Comparison of ENCODE assay signal across 9 mouse cellular contexts in the genomic region with DNA sequence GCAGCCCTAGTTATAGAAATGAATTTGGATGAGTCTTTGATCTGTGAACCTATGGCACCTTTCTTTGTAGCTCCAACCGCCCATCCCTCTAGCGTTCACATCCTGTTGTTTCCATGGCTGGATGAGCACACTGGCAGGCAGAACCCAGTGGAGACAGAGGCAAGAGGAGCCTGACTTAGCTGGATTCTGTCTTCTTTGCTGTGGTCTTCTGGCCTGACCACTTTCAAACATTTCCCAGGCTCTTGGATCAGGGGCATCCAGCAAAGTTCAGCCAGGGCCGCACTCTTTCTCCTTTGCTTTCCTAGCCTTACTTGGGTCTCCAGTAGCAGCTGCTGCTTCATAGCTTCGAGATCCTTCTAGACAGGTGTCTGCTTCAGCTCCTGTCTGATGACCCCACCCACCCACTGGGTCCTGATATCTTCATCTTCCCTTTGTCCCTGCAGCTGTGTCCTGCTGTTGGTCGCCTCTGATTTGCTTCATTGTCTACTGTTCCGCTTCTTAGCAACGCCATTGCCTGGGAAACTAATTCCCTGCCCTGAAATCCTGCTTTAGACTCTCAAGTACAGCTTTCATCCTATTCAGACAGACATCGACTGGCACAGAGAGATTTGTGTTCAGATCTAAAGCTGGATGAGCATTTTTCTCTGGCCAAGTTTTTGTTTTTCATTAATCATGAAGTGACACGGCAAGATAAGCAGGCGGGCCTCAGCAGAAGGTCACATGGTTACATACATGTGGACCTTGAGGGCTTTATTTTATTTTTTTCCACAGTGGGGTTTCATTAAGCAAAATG.
DNase-seq lines count a peak whose midpoint lies in the region; ATAC-seq and TF ChIP-seq lines count a peak whose summit lies in the region.
"Had no signal": no experiment of that assay in that cellular context is flagged by ENCODE, and none has a peak within 500 bp of the region (broad histone marks: within the 10 kb centered on the region; RNA-seq: fewer than 3 reads in every experiment).

No protein-coding gene starts in this region.

- H3K9ac ChIP-seq in heart, embryonic 11.5 days (ENCODE audit: low read depth, low read length) = no peak overlapping the region
- no peak overlapping the region for H3K9ac ChIP-seq in hindbrain, embryonic 12.5 days
- H3K9ac ChIP-seq in midbrain, postnatal 0 days (replicated peaks; ENCODE audit: low read length, poor library complexity, severe bottlenecking) = no peak overlapping the region

- intact Hi-C loops in heart, postnatal 25 days (cut with DNase I) = no loop called here

- no peak for DNase-seq in heart, postnatal 25 days (ENCODE audit: low spot score)
- peak; percentile 40 for DNase-seq in brain, adult 2 months (ENCODE audit: low read depth, low spot score)
- peak; percentile 64 for DNase-seq in midbrain, postnatal 0 days (ENCODE audit: low spot score)
- DNase-seq in testis, postnatal 10 days (ENCODE audit: low spot score) = no peak
- no peak for DNase-seq in spleen, postnatal 10 days (ENCODE audit: low spot score in 2 of 2)
- no peak for DNase-seq in urinary bladder, postnatal 14 days (ENCODE audit: low spot score)
- DNase-seq: right cerebral cortex, adult 18-20 months had no signal

- 61% methylated on average over 10 of the region's 10 CpGs for WGBS in heart, embryonic 11.5 days (ENCODE audit: insufficient replicate concordance)
- WGBS in hindbrain, embryonic 12.5 days = 31% methylated on average over 10 of the region's 10 CpGs
- 11% methylated on average over 10 of the region's 10 CpGs for WGBS in midbrain, postnatal 0 days

- peaks cover 6% of the 10 kb centered on the region for H3K4me1 ChIP-seq in heart, embryonic 11.5 days (ENCODE audit: control insufficient read depth, insufficient read depth, low read length)
- H3K4me1 ChIP-seq in hindbrain, embryonic 12.5 days = peaks cover 18% of the 10 kb centered on the region
- no peaks in the 10 kb centered on the region for H3K4me1 ChIP-seq in midbrain, postnatal 0 days (ENCODE audit: insufficient read depth, low read length)

- ATAC-seq in heart, embryonic 11.5 days (replicated peaks; ENCODE audit: insufficient number of reproducible peaks, low FRiP score, low TSS enrichment) = no peak
- peak; percentile 76 for ATAC-seq in hindbrain, embryonic 12.5 days (ENCODE audit: low FRiP score)
- ATAC-seq in midbrain, postnatal 0 days (ENCODE audit: low FRiP score) = no peak

- no peak; the same call in 1 of the 2 replicates for TF ChIP-seq CTCF in midbrain, postnatal 0 days (IDR thresholded peaks at IDR 0.05)

- H3K27me3 ChIP-seq in heart, embryonic 11.5 days (ENCODE audit: control insufficient read depth, insufficient read depth, low read length) = no peaks in the 10 kb centered on the region
- no peaks in the 10 kb centered on the region for H3K27me3 ChIP-seq in hindbrain, embryonic 12.5 days
- H3K27me3 ChIP-seq in midbrain, postnatal 0 days (ENCODE audit: insufficient read depth, low read length) = no peaks in the 10 kb centered on the region

- H3K4me3 ChIP-seq in heart, embryonic 11.5 days (ENCODE audit: low read depth, low read length) = no peak overlapping the region
- H3K4me3 ChIP-seq in hindbrain, embryonic 12.5 days = no peak overlapping the region
- H3K4me3 ChIP-seq in midbrain, postnatal 0 days (ENCODE audit: low read depth, low read length) = no peak overlapping the region

- H3K27ac ChIP-seq in heart, embryonic 11.5 days (ENCODE audit: low read depth, low read length) = peak overlapping the region; percentile 10; the same call in 1 of the 2 replicates
- H3K27ac ChIP-seq in hindbrain, embryonic 12.5 days = peak overlapping the region; percentile 62
- H3K27ac ChIP-seq in midbrain, postnatal 0 days (ENCODE audit: low read depth, low read length) = peak overlapping the region; percentile 13; the same call in 1 of the 2 replicates

- no peaks in the 10 kb centered on the region for H3K36me3 ChIP-seq in heart, embryonic 11.5 days (ENCODE audit: control insufficient read depth, insufficient read depth, low read length)
- no peaks in the 10 kb centered on the region for H3K36me3 ChIP-seq in hindbrain, embryonic 12.5 days
- H3K36me3 ChIP-seq in midbrain, postnatal 0 days (ENCODE audit: insufficient read depth, low read length) = no peaks in the 10 kb centered on the region

- peaks cover 5% of the 10 kb centered on the region for H3K9me3 ChIP-seq in heart, embryonic 11.5 days (replicated peaks; ENCODE audit: control insufficient read depth, low read length)
- no peaks in the 10 kb centered on the region for H3K9me3 ChIP-seq in hindbrain, embryonic 12.5 days (replicated peaks)
- H3K9me3 ChIP-seq in midbrain, postnatal 0 days (ENCODE audit: low read length) = peaks cover 5% of the 10 kb centered on the region; the same call in 1 of the 2 replicates

- no peak overlapping the region for H3K4me2 ChIP-seq in heart, embryonic 11.5 days
- H3K4me2 ChIP-seq in hindbrain, embryonic 12.5 days (replicated peaks) = no peak overlapping the region
- no peak overlapping the region for H3K4me2 ChIP-seq in midbrain, postnatal 0 days (ENCODE audit: low read depth, low read length, poor library complexity, severe bottlenecking)

Comparison
In these comparisons a context has a peak if more than half of its experiments do, and no peak if none do; other contexts are left out.
1. H3K27ac ChIP-seq: peak in every context shown above with its lines; median percentile 62 in hindbrain, embryonic 12.5 days; 13 in midbrain, postnatal 0 days; 10 in heart, embryonic 11.5 days.
2. DNase-seq: peak in brain, adult 2 months (single experiment) and midbrain, postnatal 0 days (single experiment); none in heart, postnatal 25 days (single experiment), testis, postnatal 10 days (single experiment), spleen, postnatal 10 days (0 of 2) and urinary bladder, postnatal 14 days (single experiment).